Mouse (Mus musculus) liver, postnatal 0 days (tissue): ENCODE measurements around the gene 6030408B16Rik. TPM values are rescaled to one million over a fixed set of nuclear protein-coding genes. Genes with fewer than 3 reads are reported as not detected.
A peak's percentile ranks its signal among the peaks of the same experiment; 100 is the strongest.

Source experiments
- ATAC-seq: fragments of 200-750 bp; cut with Nextera tagmentation; 2 replicates; pipeline ENCODE4 v1.8.0; 2017; ENCODE audit warnings: mild to moderate bottlenecking, moderate library complexity
- DNase-seq: peaks from one replicate; pipeline ENCODE4 v3.0.0-alpha.2; 2016
- H3K27ac ChIP-seq: fragments of 300-500 bp; sonication (generic); 2 replicates; pipeline ENCODE4 v1.5.1; 2014; ENCODE audit warnings: antibody characterized with exemption, moderate library complexity, mild to moderate bottlenecking, low read depth
- H3K27me3 ChIP-seq: fragments of 300-500 bp; sonication (generic); 2 replicates; pipeline ENCODE4 v1.6.1; 2014; ENCODE audit warnings: low read length, control low read depth, mixed read lengths; ENCODE audit not compliant: insufficient read depth
- H3K36me3 ChIP-seq: fragments of 300-500 bp; sonication (generic); replicated peaks from 2 replicates; pipeline ENCODE4 v1.6.1; 2014; ENCODE audit warnings: mild to moderate bottlenecking, control low read depth, low read length, moderate library complexity, mixed read lengths; ENCODE audit not compliant: insufficient read depth
- H3K4me1 ChIP-seq: fragments of 300-500 bp; sonication (generic); 2 replicates; pipeline ENCODE4 v1.6.1; 2014; ENCODE audit warnings: antibody characterized with exemption, mild to moderate bottlenecking, control low read depth; ENCODE audit not compliant: insufficient read depth
- H3K4me2 ChIP-seq: fragments of 300-500 bp; sonication (generic); 2 replicates; pipeline ENCODE4 v1.6.1; 2014; ENCODE audit warnings: low read depth, mild to moderate bottlenecking, low read length, moderate library complexity, mixed read lengths
- H3K4me3 ChIP-seq: fragments of 300-500 bp; sonication (generic); 2 replicates; pipeline ENCODE4 v1.5.1; 2014; ENCODE audit warnings: low read depth, low read length
- H3K9ac ChIP-seq: fragments of 300-500 bp; sonication (generic); replicated peaks from 2 replicates; pipeline ENCODE4 v1.6.1; 2014; ENCODE audit warnings: mild to moderate bottlenecking, moderate library complexity
- H3K9me3 ChIP-seq: fragments of 300-500 bp; sonication (generic); 2 replicates; pipeline ENCODE4 v1.6.1; 2016; ENCODE audit warnings: mild to moderate bottlenecking, control low read depth, low read length, mixed read lengths
- CTCF ChIP-seq: sonication (generic); IDR thresholded peaks from 2 replicates; pipeline ENCODE4 v1.5.1; 2016; ENCODE audit warnings: antibody characterized with exemption, low read depth
- EP300 ChIP-seq: IDR thresholded peaks from 2 replicates; pipeline ENCODE4 v1.6.1; 2016; ENCODE audit warnings: antibody characterized with exemption, low read depth, mild to moderate bottlenecking
- WGBS: fragments of 180-500 bp; shearing (Covaris S2); extraction: QIAGEN DNeasy Blood & Tissue Kit; methylation state at CpG from one replicate; pipeline ENCODE4 v1.1.7; 2014; ENCODE audit not compliant: insufficient replicate concordance; 5-methylcytosine and 5-hydroxymethylcytosine counted together
- polyA plus RNA-seq: library from polyadenylated mRNA; unstranded; fragments of >200 nt; fragmentation: Nextera tagmentation; extraction: Ambion mirVana; gene quantifications from 2 replicates; pipeline ENCODE4 v1.2.1, GENCODE M21; 2015

The 6030408B16Rik gene
- polyA plus RNA-seq, 1 experiment from 2014 or later, result 0.36 TPM

GRCm38 (mm10) chr15:101250220-101250800 is 42.7 kb upstream of the 6030408B16Rik start:
- no peak for ATAC-seq
- no peak for TF ChIP-seq CTCF
- H3K4me1 ChIP-seq, result peaks cover 19% of the 10 kb centered on the region
- no peak overlapping the region for H3K4me3 ChIP-seq
- no peak overlapping the region for H3K27ac ChIP-seq
- DNase-seq, result no peak
- no peak overlapping the region for H3K9ac ChIP-seq
- WGBS, result 55% methylated on average over 9 of the region's 9 CpGs
- H3K4me2 ChIP-seq, result no peak overlapping the region
- no peaks in the 10 kb centered on the region for H3K9me3 ChIP-seq
- no peaks in the 10 kb centered on the region for H3K36me3 ChIP-seq
- H3K27me3 ChIP-seq, result peaks cover 3% of the 10 kb centered on the region; the same call in 1 of the 2 replicates

GRCm38 (mm10) chr15:101251930-101252329 is 41.1 kb upstream of the 6030408B16Rik start:
- Histone ChIP-seq H3K27ac (no peak overlapping the region), H3K9me3 (no peaks in the 10 kb centered on the region), H3K36me3 (no peaks in the 10 kb centered on the region), H3K4me1 (peaks cover 21% of the 10 kb centered on the region), H3K4me3 (no peak overlapping the region), H3K4me2 (no peak overlapping the region), H3K9ac (no peak overlapping the region), H3K27me3 (peaks cover 3% of the 10 kb centered on the region; the same call in 1 of the 2 replicates)
- no peak for TF ChIP-seq CTCF
- no peak for TF ChIP-seq EP300
- no peak for ATAC-seq
- no peak for DNase-seq
- 86% methylated on average over 5 of the region's 5 CpGs for WGBS

- TF ChIP-seq CTCF (no peak), EP300 (no peak)
- peaks cover 17% of the 10 kb centered on the region for H3K4me1 ChIP-seq
- no peak for DNase-seq
- H3K4me3 ChIP-seq, result no peak overlapping the region
- no peaks in the 10 kb centered on the region for H3K9me3 ChIP-seq
- no peak overlapping the region for H3K9ac ChIP-seq
- peaks cover 3% of the 10 kb centered on the region; the same call in 1 of the 2 replicates for H3K27me3 ChIP-seq
- no peak for ATAC-seq
- no peak overlapping the region for H3K27ac ChIP-seq
- H3K4me2 ChIP-seq, result no peak overlapping the region
- H3K36me3 ChIP-seq, result no peaks in the 10 kb centered on the region
- 59% methylated on average over 6 of the region's 6 CpGs for WGBS
These were observed 40.4 kb upstream of the 6030408B16Rik start for GRCm38 (mm10) chr15:101252614-101253013.

- TF ChIP-seq CTCF (no peak), EP300 (no peak)
- peak overlapping the region; percentile 58; the same call in 1 of the 2 replicates for H3K9ac ChIP-seq
- H3K36me3 ChIP-seq, result no peaks in the 10 kb centered on the region
- 0 out of 2 replicates have a peak, but pooled peaks have one; percentile 1 for ATAC-seq
- no peak for DNase-seq
- H3K27me3 ChIP-seq, result peaks cover 3% of the 10 kb centered on the region; the same call in 1 of the 2 replicates
- no peak overlapping the region for H3K27ac ChIP-seq
- peak overlapping the region; percentile 47 for H3K4me3 ChIP-seq
- H3K9me3 ChIP-seq, result no peaks in the 10 kb centered on the region
- 39% methylated on average over 3 of the region's 3 CpGs for WGBS
- H3K4me2 ChIP-seq, result peak overlapping the region; percentile 73
- peaks cover 20% of the 10 kb centered on the region for H3K4me1 ChIP-seq
These were observed 39.5 kb upstream of the 6030408B16Rik start for GRCm38 (mm10) chr15:101253563-101253885.

GRCm38 (mm10) chr15:101253886-101254795 is 38.9 kb upstream of the 6030408B16Rik start, which contains the start of gene Nr4a1:
Nr4a1 (plus strand) TSS chr15:101254269.
- DNase-seq (peak; percentile 64), ATAC-seq (peak; percentile 46)
- Histone ChIP-seq H3K9me3 (no peaks in the 10 kb centered on the region), H3K27ac (no peak within 1 kb of the TSS; the same call in 1 of the 2 replicates), H3K4me2 (peak within 1 kb of the TSS; percentile 73), H3K4me3 (peak within 1 kb of the TSS; percentile 47), H3K27me3 (peaks cover 3% of the 10 kb centered on the region; the same call in 1 of the 2 replicates), H3K9ac (peak within 1 kb of the TSS; percentile 58), H3K36me3 (no peaks in the 10 kb centered on the region), H3K4me1 (peaks cover 20% of the 10 kb centered on the region)
- TF ChIP-seq CTCF, result no peak
- no peak for TF ChIP-seq EP300
- 2% methylated on average over 77 of the region's 82 CpGs for WGBS

GRCm38 (mm10) chr15:101255842-101256462 is 37.1 kb upstream of the 6030408B16Rik start:
- Histone ChIP-seq H3K4me1 (peaks cover 22% of the 10 kb centered on the region), H3K4me2 (no peak overlapping the region), H3K9me3 (no peaks in the 10 kb centered on the region), H3K27me3 (peaks cover 3% of the 10 kb centered on the region; the same call in 1 of the 2 replicates), H3K36me3 (no peaks in the 10 kb centered on the region), H3K27ac (peak overlapping the region; percentile 62), H3K9ac (no peak overlapping the region), H3K4me3 (no peak overlapping the region)
- ATAC-seq (no peak), DNase-seq (no peak)
- whole genome bisulfite sequencing, result 63% methylated on average over 7 of the region's 7 CpGs
- no peak for TF ChIP-seq EP300
